Mouse (Mus musculus) embryonic facial prominence, embryonic 15.5 days (tissue): ENCODE measurements at regions not wholly inside any gene's neighbourhood (a gene's known extent, or its start where the extent isn't known, plus 50 kb on each side); places are given as distances from the start of the nearest gene placed in this dataset.

Experiments
- ATAC-seq: fragments of 200-750 bp; cut with Nextera tagmentation; 2 replicates; pipeline ENCODE4 v1.8.0; 2017; ENCODE audit warnings: low read depth, moderate TSS enrichment; ENCODE audit not compliant: insufficient number of reproducible peaks, low FRiP score, low TSS enrichment
- H3K27ac ChIP-seq: fragments of 300-500 bp; sonication (generic); replicated peaks from 2 replicates; pipeline ENCODE4 v1.5.1; 2015; ENCODE audit warnings: mild to moderate bottlenecking, inconsistent platforms
- H3K27me3 ChIP-seq: fragments of 300-500 bp; sonication (generic); 2 replicates; pipeline ENCODE4 v1.6.1; 2015; ENCODE audit warnings: inconsistent platforms
- H3K36me3 ChIP-seq: fragments of 300-500 bp; sonication (generic); 2 replicates; pipeline ENCODE4 v1.6.1; 2015; ENCODE audit warnings: mild to moderate bottlenecking, inconsistent platforms
- H3K4me1 ChIP-seq: fragments of 300-500 bp; sonication (generic); 2 replicates; pipeline ENCODE4 v1.6.1; 2015; ENCODE audit warnings: inconsistent platforms
- H3K4me2 ChIP-seq: fragments of 300-500 bp; sonication (generic); replicated peaks from 2 replicates; pipeline ENCODE4 v1.6.1; 2015; ENCODE audit warnings: mild to moderate bottlenecking, inconsistent platforms
- H3K4me3 ChIP-seq: fragments of 300-500 bp; sonication (generic); replicated peaks from 2 replicates; pipeline ENCODE4 v1.5.1; 2015; ENCODE audit warnings: mild to moderate bottlenecking, inconsistent platforms
- H3K9ac ChIP-seq: fragments of 300-500 bp; sonication (generic); 2 replicates; pipeline ENCODE4 v1.6.1; 2015; ENCODE audit warnings: inconsistent platforms
- H3K9me3 ChIP-seq: fragments of 300-500 bp; sonication (generic); replicated peaks from 2 replicates; pipeline ENCODE4 v1.6.1; 2016; ENCODE audit warnings: inconsistent platforms
- WGBS: fragments of 180-500 bp; shearing (Covaris S2); methylation state at CpG from one replicate; pipeline ENCODE4 v1.1.7; 2015; 5-methylcytosine and 5-hydroxymethylcytosine counted together

GRCm38 (mm10) chr10:102615962-102616595 lies 104.1 kb downstream of the Rassf9 start:
- no peak overlapping the region for H3K9ac ChIP-seq
- no peak overlapping the region for H3K4me3 ChIP-seq
- WGBS, result 86% methylated on average over 10 of the region's 10 CpGs
- H3K9me3 ChIP-seq, result no peaks in the 10 kb centered on the region
- no peaks in the 10 kb centered on the region for H3K36me3 ChIP-seq
- no peak overlapping the region for H3K4me2 ChIP-seq
- no peak overlapping the region for H3K27ac ChIP-seq
- no peaks in the 10 kb centered on the region for H3K4me1 ChIP-seq
- H3K27me3 ChIP-seq, result no peaks in the 10 kb centered on the region
- ATAC-seq, result no peak
